Mouse (Mus musculus): ENCODE data around the gene Olfr820. TPM values are rescaled to one million over a fixed set of nuclear protein-coding genes. Genes with fewer than 3 reads are reported as not detected.

Olfr820 gene
- total and polyA plus RNA-seq, 2 experiments from 2014 or later = not detected

DNA sequence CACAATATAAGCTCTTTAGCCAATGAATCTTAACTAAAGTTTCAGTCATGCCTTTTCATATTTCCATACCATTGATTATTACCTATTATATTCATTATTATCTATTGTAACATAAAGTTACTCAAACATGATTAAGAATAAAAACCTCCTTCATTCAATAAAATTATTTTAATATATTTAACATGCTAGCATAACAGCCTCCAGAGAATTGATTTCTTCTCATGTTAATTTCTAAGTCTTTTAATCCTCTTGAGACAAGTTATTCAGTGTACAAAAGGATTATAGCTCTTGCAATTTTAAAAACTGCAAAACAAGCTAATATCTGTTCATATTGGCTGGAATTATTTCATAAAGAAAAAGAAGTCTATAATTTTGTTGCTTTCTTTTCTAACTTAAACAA, 17.6 kb downstream of the Olfr820 start, which contains the start of gene Olfr821:
Olfr821 (plus strand) TSS at position 301 of the 400 bp plus-strand sequence.
- Histone ChIP-seq H3K4me3 (ENCODE audit: low read depth, low read length) (no peak within 1 kb of the TSS), H3K4me2 (ENCODE audit: low read depth, low read length, poor library complexity, severe bottlenecking) (no peak within 1 kb of the TSS), H3K27me3 (ENCODE audit: insufficient read depth, low read length) (no peaks in the 10 kb centered on the region), H3K27ac (ENCODE audit: low read depth, low read length) (no peak within 1 kb of the TSS), H3K9me3 (ENCODE audit: low read length) (no peaks in the 10 kb centered on the region), H3K36me3 (ENCODE audit: insufficient read depth, low read length) (no peaks in the 10 kb centered on the region), H3K4me1 (ENCODE audit: insufficient read depth, low read length) (no peaks in the 10 kb centered on the region), H3K9ac (replicated peaks; ENCODE audit: low read length, poor library complexity, severe bottlenecking) (no peak within 1 kb of the TSS)
- DNase-seq (ENCODE audit: low spot score) (no peak), ATAC-seq (ENCODE audit: low FRiP score) (no peak)
- TF ChIP-seq CTCF (IDR thresholded peaks at IDR 0.05) = no peak

DNA sequence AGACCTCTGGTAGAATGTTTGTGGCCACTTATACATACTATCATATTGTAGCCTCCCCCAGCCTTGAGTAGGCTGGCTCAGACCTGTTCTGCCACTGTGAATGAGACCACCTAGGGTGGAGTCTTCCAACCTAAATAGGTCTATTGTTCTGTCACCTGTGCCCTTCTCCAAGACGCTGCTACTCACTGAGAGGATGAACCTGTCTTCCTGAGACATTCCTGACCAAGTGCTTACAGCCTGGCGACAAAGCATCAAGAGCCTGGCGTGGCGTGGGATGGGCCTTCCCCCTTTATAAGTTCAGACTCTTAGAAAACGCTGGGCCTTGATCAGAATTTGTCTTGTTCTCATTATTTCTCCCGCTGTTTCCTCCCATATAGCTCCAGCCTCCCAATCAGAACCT, 24.7 kb downstream of the Olfr820 start:
- H3K27ac ChIP-seq (ENCODE audit: low read depth, low read length) = no peak overlapping the region
- 69% methylated on average over 6 of the region's 6 CpGs for whole genome bisulfite sequencing
- TF ChIP-seq CTCF (IDR thresholded peaks at IDR 0.05) = no peak

More for the DNA sequence above, 24.7 kb downstream of the Olfr820 start:
- no peak overlapping the region for H3K4me3 ChIP-seq (ENCODE audit: low read depth, low read length)
- no peaks in the 10 kb centered on the region for H3K27me3 ChIP-seq (ENCODE audit: insufficient read depth, low read length)
- no peak overlapping the region for H3K9ac ChIP-seq (replicated peaks; ENCODE audit: low read length, poor library complexity, severe bottlenecking)
- H3K36me3 ChIP-seq (ENCODE audit: insufficient read depth, low read length) = no peaks in the 10 kb centered on the region
- no peaks in the 10 kb centered on the region for H3K4me1 ChIP-seq (ENCODE audit: insufficient read depth, low read length)
- no peak for DNase-seq (ENCODE audit: low spot score)
- ATAC-seq (ENCODE audit: low FRiP score) = no peak
- no peaks in the 10 kb centered on the region for H3K9me3 ChIP-seq (ENCODE audit: low read length)
- no peak overlapping the region for H3K4me2 ChIP-seq (ENCODE audit: low read depth, low read length, poor library complexity, severe bottlenecking)

Other genes with a start within 250 kb of the Olfr820 start
- not detected in 2 replicates for gene Olfr808, start 247.1 kb upstream of the Olfr820 start, total RNA-seq (2014; rRNA removed)
- not detected in 2 replicates for gene Olfr808, start 247.1 kb upstream of the Olfr820 start, polyA plus RNA-seq (2015; fragmentation: Nextera tagmentation; extraction: Ambion mirVana)
- gene Olfr809, start 238.0 kb upstream of the Olfr820 start, total RNA-seq (2014; rRNA removed) = not detected in 2 replicates
- gene Olfr809, start 238.0 kb upstream of the Olfr820 start, polyA plus RNA-seq (2015; fragmentation: Nextera tagmentation; extraction: Ambion mirVana) = not detected in 2 replicates
- gene Olfr810, start 217.7 kb upstream of the Olfr820 start, total RNA-seq (2014; rRNA removed) = not detected in 2 replicates
- not detected in 2 replicates for gene Olfr810, start 217.7 kb upstream of the Olfr820 start, polyA plus RNA-seq (2015; fragmentation: Nextera tagmentation; extraction: Ambion mirVana)
- not detected in 2 replicates for gene Olfr811, start 208.2 kb upstream of the Olfr820 start, total RNA-seq (2014; rRNA removed)
- not detected in 2 replicates for gene Olfr811, start 208.2 kb upstream of the Olfr820 start, polyA plus RNA-seq (2015; fragmentation: Nextera tagmentation; extraction: Ambion mirVana)
- gene Olfr812, start 166.5 kb upstream of the Olfr820 start, total RNA-seq (2014; rRNA removed) = not detected in 2 replicates
- not detected in 2 replicates for gene Olfr812, start 166.5 kb upstream of the Olfr820 start, polyA plus RNA-seq (2015; fragmentation: Nextera tagmentation; extraction: Ambion mirVana)
- gene Olfr813, start 157.3 kb upstream of the Olfr820 start, total RNA-seq (2014; rRNA removed) = not detected in 2 replicates
- not detected in 2 replicates for gene Olfr813, start 157.3 kb upstream of the Olfr820 start, polyA plus RNA-seq (2015; fragmentation: Nextera tagmentation; extraction: Ambion mirVana)
- gene Olfr814, start 132.8 kb upstream of the Olfr820 start, total RNA-seq (2014; rRNA removed) = not detected in 2 replicates
- not detected in 2 replicates for gene Olfr814, start 132.8 kb upstream of the Olfr820 start, polyA plus RNA-seq (2015; fragmentation: Nextera tagmentation; extraction: Ambion mirVana)
- not detected in 2 replicates for gene Olfr815, start 106.8 kb upstream of the Olfr820 start, total RNA-seq (2014; rRNA removed)
- gene Olfr815, start 106.8 kb upstream of the Olfr820 start, polyA plus RNA-seq (2015; fragmentation: Nextera tagmentation; extraction: Ambion mirVana) = not detected in 2 replicates
- gene Olfr816, start 97.0 kb upstream of the Olfr820 start, total RNA-seq (2014; rRNA removed) = not detected in 2 replicates
- gene Olfr816, start 97.0 kb upstream of the Olfr820 start, polyA plus RNA-seq (2015; fragmentation: Nextera tagmentation; extraction: Ambion mirVana) = not detected in 2 replicates
- gene Olfr818, start 63.5 kb upstream of the Olfr820 start, total RNA-seq (2014; rRNA removed) = not detected in 2 replicates
- not detected in 2 replicates for gene Olfr818, start 63.5 kb upstream of the Olfr820 start, polyA plus RNA-seq (2015; fragmentation: Nextera tagmentation; extraction: Ambion mirVana)
- gene Olfr819, start 45.4 kb upstream of the Olfr820 start, total RNA-seq (2014; rRNA removed) = not detected in 2 replicates
- gene Olfr819, start 45.4 kb upstream of the Olfr820 start, polyA plus RNA-seq (2015; fragmentation: Nextera tagmentation; extraction: Ambion mirVana) = not detected in 2 replicates
- gene Olfr247, start 36.5 kb upstream of the Olfr820 start, total RNA-seq (2014; rRNA removed) = not detected in 2 replicates
- gene Olfr247, start 36.5 kb upstream of the Olfr820 start, polyA plus RNA-seq (2015; fragmentation: Nextera tagmentation; extraction: Ambion mirVana) = not detected in 2 replicates
- not detected in 2 replicates for gene Gm10310, start 27.6 kb upstream of the Olfr820 start, total RNA-seq (2014; rRNA removed)
- not detected in 2 replicates for gene Gm10310, start 27.6 kb upstream of the Olfr820 start, polyA plus RNA-seq (2015; fragmentation: Nextera tagmentation; extraction: Ambion mirVana)
- not detected in 2 replicates for gene Olfr821, start 17.7 kb downstream of the Olfr820 start, total RNA-seq (2014; rRNA removed)
- not detected in 2 replicates for gene Olfr821, start 17.7 kb downstream of the Olfr820 start, polyA plus RNA-seq (2015; fragmentation: Nextera tagmentation; extraction: Ambion mirVana)
- gene Olfr822, start 58.6 kb downstream of the Olfr820 start, total RNA-seq (2014; rRNA removed) = not detected in 2 replicates
- not detected in 2 replicates for gene Olfr822, start 58.6 kb downstream of the Olfr820 start, polyA plus RNA-seq (2015; fragmentation: Nextera tagmentation; extraction: Ambion mirVana)
- gene Olfr823, start 102.8 kb downstream of the Olfr820 start, total RNA-seq (2014; rRNA removed) = not detected in 2 replicates
- not detected in 2 replicates for gene Olfr823, start 102.8 kb downstream of the Olfr820 start, polyA plus RNA-seq (2015; fragmentation: Nextera tagmentation; extraction: Ambion mirVana)
- not detected in 2 replicates for gene Olfr824, start 117.4 kb downstream of the Olfr820 start, total RNA-seq (2014; rRNA removed)
- not detected in 2 replicates for gene Olfr824, start 117.4 kb downstream of the Olfr820 start, polyA plus RNA-seq (2015; fragmentation: Nextera tagmentation; extraction: Ambion mirVana)
- not detected in 2 replicates for gene Olfr825, start 154.1 kb downstream of the Olfr820 start, total RNA-seq (2014; rRNA removed)
- gene Olfr825, start 154.1 kb downstream of the Olfr820 start, polyA plus RNA-seq (2015; fragmentation: Nextera tagmentation; extraction: Ambion mirVana) = not detected in 2 replicates
- gene Olfr826, start 171.6 kb downstream of the Olfr820 start, total RNA-seq (2014; rRNA removed) = not detected in 2 replicates
- gene Olfr826, start 171.6 kb downstream of the Olfr820 start, polyA plus RNA-seq (2015; fragmentation: Nextera tagmentation; extraction: Ambion mirVana) = not detected in 2 replicates
- not detected in 2 replicates for gene Olfr827, start 201.8 kb downstream of the Olfr820 start, total RNA-seq (2014; rRNA removed)
- gene Olfr827, start 201.8 kb downstream of the Olfr820 start, polyA plus RNA-seq (2015; fragmentation: Nextera tagmentation; extraction: Ambion mirVana) = not detected in 2 replicates

All from midbrain, postnatal 0 days (tissue).